Mouse (Mus musculus) C2C12 (cell line): ENCODE results near the gene Gm20547.

Experiments
- CTCF ChIP-seq: IDR thresholded peaks from one replicate; pipeline ENCODE4 v1.5.1; 2011; ENCODE audit not compliant: control insufficient read depth, insufficient read depth, insufficient read length
- USF1 ChIP-seq: IDR thresholded peaks from one replicate; pipeline ENCODE4 v1.6.1; 2011; ENCODE audit warnings: low read depth, mild to moderate bottlenecking, control low read depth, moderate library complexity

GRCm38 (mm10) chr17:34808599-34809205 lies 73.1 kb downstream of the Gm20547 start:
- TF ChIP-seq CTCF: no peak
- no peak for TF ChIP-seq USF1
